ENCODE assay signal across 17 mouse cellular contexts in the genomic region with DNA sequence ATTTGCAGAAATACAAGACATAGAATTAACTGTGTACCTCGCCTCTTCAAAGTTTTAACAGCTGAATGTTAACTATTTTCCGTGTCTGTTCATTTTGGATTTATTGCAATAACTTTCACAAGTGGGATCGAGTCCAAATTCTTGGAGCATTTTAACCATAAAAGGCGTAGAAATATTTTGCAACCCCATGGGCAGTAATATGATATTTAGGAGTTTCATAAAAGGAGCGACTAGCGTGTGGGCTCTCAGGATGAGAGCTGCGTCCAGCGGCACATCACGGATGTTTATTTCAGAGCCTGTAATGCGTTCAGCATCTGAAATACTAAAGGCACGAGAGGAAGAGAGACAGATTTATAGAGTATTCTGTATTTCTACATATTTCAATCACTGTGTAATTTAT. TPM values are rescaled to one million over a fixed set of nuclear protein-coding genes. Genes with fewer than 3 reads are reported as not detected.
DNase-seq lines count a peak whose midpoint lies in the region; ATAC-seq and TF ChIP-seq lines count a peak whose summit lies in the region.
"Had no signal": no experiment of that assay in that cellular context is flagged by ENCODE, and none has a peak within 500 bp of the region (broad histone marks: within the 10 kb centered on the region; RNA-seq: fewer than 3 reads in every experiment).

No protein-coding gene starts in this region.

- no peak overlapping the region for H3K4me2 ChIP-seq in kidney, embryonic 16.5 days (replicated peaks; ENCODE audit: low read depth, low read length)
- H3K4me2 ChIP-seq in kidney, embryonic 14.5 days (replicated peaks; ENCODE audit: low read depth, low read length) = no peak overlapping the region
- peak overlapping the region; percentile 44 for H3K4me2 ChIP-seq in myocyte (ENCODE audit: low read depth)
- no peak overlapping the region for H3K4me2 ChIP-seq in hindbrain, postnatal 0 days (ENCODE audit: low read depth, low read length)
- H3K4me2 ChIP-seq in forebrain, embryonic 11.5 days (ENCODE audit: low read depth, low read length, severe bottlenecking) = no peak overlapping the region
- H3K4me2 ChIP-seq: liver, embryonic 12.5 days; midbrain, embryonic 15.5 days; neural tube, embryonic 12.5 days had no signal

- intact Hi-C loops in gastrocnemius, postnatal 36 days (cut with DNase I) = no loop called here

- no peaks in the 10 kb centered on the region for H3K27me3 ChIP-seq in kidney, embryonic 16.5 days (ENCODE audit: insufficient read depth, low read length)
- H3K27me3 ChIP-seq in kidney, embryonic 14.5 days (ENCODE audit: control insufficient read depth, insufficient read depth, low read length) = no peaks in the 10 kb centered on the region
- H3K27me3 ChIP-seq in myocyte (ENCODE audit: control insufficient read depth, insufficient read depth, insufficient read length) = no peaks in the 10 kb centered on the region
- no peaks in the 10 kb centered on the region for H3K27me3 ChIP-seq in hindbrain, postnatal 0 days (ENCODE audit: insufficient read depth, low read length)
- H3K27me3 ChIP-seq in forebrain, embryonic 11.5 days (ENCODE audit: control insufficient read depth, insufficient read depth, low read length) = no peaks in the 10 kb centered on the region
- H3K27me3 ChIP-seq: liver, embryonic 12.5 days; midbrain, embryonic 15.5 days; neural tube, embryonic 12.5 days had no signal

- H3K9ac ChIP-seq in kidney, embryonic 16.5 days (replicated peaks; ENCODE audit: low read length) = no peak overlapping the region
- no peak overlapping the region for H3K9ac ChIP-seq in kidney, embryonic 14.5 days (ENCODE audit: low read depth, low read length)
- H3K9ac ChIP-seq in hindbrain, postnatal 0 days (replicated peaks; ENCODE audit: low read length) = no peak overlapping the region
- H3K9ac ChIP-seq in forebrain, embryonic 11.5 days (ENCODE audit: low read length) = no peak overlapping the region
- H3K9ac ChIP-seq: liver, embryonic 12.5 days; midbrain, embryonic 15.5 days; neural tube, embryonic 12.5 days had no signal

- no peak for ATAC-seq in kidney, embryonic 16.5 days (ENCODE audit: low FRiP score, low TSS enrichment)
- no peak for ATAC-seq in kidney, embryonic 14.5 days (ENCODE audit: low FRiP score, low TSS enrichment)
- ATAC-seq in hindbrain, postnatal 0 days = no peak
- ATAC-seq in forebrain, embryonic 11.5 days (replicated peaks; ENCODE audit: low FRiP score) = no peak
- ATAC-seq: forebrain, embryonic 16.5 days; hindbrain, embryonic 16.5 days; liver, embryonic 12.5 days; midbrain, embryonic 15.5 days had no signal

- H3K9me3 ChIP-seq in kidney, embryonic 16.5 days (ENCODE audit: low read length) = no peaks in the 10 kb centered on the region
- H3K9me3 ChIP-seq in kidney, embryonic 14.5 days (ENCODE audit: control insufficient read depth, low read length) = no peaks in the 10 kb centered on the region
- no peaks in the 10 kb centered on the region for H3K9me3 ChIP-seq in hindbrain, postnatal 0 days (ENCODE audit: low read length)
- H3K9me3 ChIP-seq in forebrain, embryonic 11.5 days (ENCODE audit: control insufficient read depth, low read length) = no peaks in the 10 kb centered on the region
- H3K9me3 ChIP-seq: liver, embryonic 12.5 days; midbrain, embryonic 15.5 days; neural tube, embryonic 12.5 days had no signal

- H3K79me2 ChIP-seq in myocyte (ENCODE audit: control insufficient read depth, insufficient read depth) = no peaks in the 10 kb centered on the region

- WGBS in kidney, embryonic 16.5 days = 51% methylated on average over 11 of the region's 11 CpGs
- WGBS in kidney, embryonic 14.5 days = 49% methylated on average over 11 of the region's 11 CpGs
- 81% methylated on average over 11 of the region's 11 CpGs for WGBS in hindbrain, postnatal 0 days
- WGBS in forebrain, embryonic 11.5 days = 88% methylated on average over 11 of the region's 11 CpGs

- peak overlapping the region; percentile 14; the same call in 1 of the 2 replicates for H3K27ac ChIP-seq in kidney, embryonic 16.5 days (ENCODE audit: low read length)
- H3K27ac ChIP-seq in kidney, embryonic 14.5 days (ENCODE audit: low read depth, low read length) = no peak overlapping the region
- no peak overlapping the region for H3K27ac ChIP-seq in hindbrain, postnatal 0 days
- H3K27ac ChIP-seq in forebrain, embryonic 11.5 days (ENCODE audit: low read depth, low read length) = no peak overlapping the region
- H3K27ac ChIP-seq: layer of hippocampus, adult 2 months; liver, embryonic 12.5 days; midbrain, embryonic 15.5 days; neural tube, embryonic 12.5 days had no signal

- no peaks in the 10 kb centered on the region for H3K36me3 ChIP-seq in kidney, embryonic 16.5 days (ENCODE audit: insufficient read depth, low read length)
- H3K36me3 ChIP-seq in kidney, embryonic 14.5 days (ENCODE audit: control insufficient read depth, insufficient read depth, low read length) = no peaks in the 10 kb centered on the region
- H3K36me3 ChIP-seq in myocyte (ENCODE audit: control insufficient read depth, insufficient read depth) = no peaks in the 10 kb centered on the region
- H3K36me3 ChIP-seq in hindbrain, postnatal 0 days (ENCODE audit: insufficient read depth, low read length) = no peaks in the 10 kb centered on the region
- H3K36me3 ChIP-seq in forebrain, embryonic 11.5 days (ENCODE audit: control insufficient read depth, insufficient read depth, low read length) = no peaks in the 10 kb centered on the region
- H3K36me3 ChIP-seq: liver, embryonic 12.5 days; midbrain, embryonic 15.5 days; neural tube, embryonic 12.5 days had no signal

- TF ChIP-seq POLR2A in myocyte (IDR thresholded peaks at IDR 0.05; ENCODE audit: insufficient read length, low read depth) = no peak

- no peak for TF ChIP-seq CTCF in hindbrain, postnatal 0 days (IDR thresholded peaks at IDR 0.05; ENCODE audit: low read depth)

- no peak overlapping the region for H3ac ChIP-seq in myocyte (ENCODE audit: control insufficient read depth, insufficient read length)

- H3K4me3 ChIP-seq in kidney, embryonic 16.5 days (ENCODE audit: low read length) = no peak overlapping the region
- no peak overlapping the region for H3K4me3 ChIP-seq in kidney, embryonic 14.5 days (ENCODE audit: low read length)
- no peak overlapping the region for H3K4me3 ChIP-seq in myocyte
- H3K4me3 ChIP-seq in hindbrain, postnatal 0 days (ENCODE audit: low read length) = no peak overlapping the region
- no peak overlapping the region for H3K4me3 ChIP-seq in forebrain, embryonic 11.5 days (ENCODE audit: low read depth, low read length)
- H3K4me3 ChIP-seq: layer of hippocampus, adult 2 months; liver, embryonic 12.5 days; midbrain, embryonic 15.5 days; neural tube, embryonic 12.5 days had no signal

- peaks cover 12% of the 10 kb centered on the region for H3K4me1 ChIP-seq in kidney, embryonic 16.5 days (ENCODE audit: insufficient read depth, low read length)
- peaks cover 4% of the 10 kb centered on the region; the same call in 1 of the 2 replicates for H3K4me1 ChIP-seq in kidney, embryonic 14.5 days (ENCODE audit: control insufficient read depth, insufficient read depth, low read length)
- no peaks in the 10 kb centered on the region for H3K4me1 ChIP-seq in hindbrain, postnatal 0 days (ENCODE audit: insufficient read depth, low read length)
- no peaks in the 10 kb centered on the region for H3K4me1 ChIP-seq in forebrain, embryonic 11.5 days (replicated peaks; ENCODE audit: control insufficient read depth, insufficient read depth, low read length)
- H3K4me1 ChIP-seq: liver, embryonic 12.5 days; midbrain, embryonic 15.5 days; neural tube, embryonic 12.5 days had no signal

- DNase-seq in NIH3T3 (ENCODE audit: low read depth) = peak; percentile 91
- DNase-seq in fibroblast of lung, adult 2 months (ENCODE audit: low read depth) = peak; percentile 39
- no peak for DNase-seq in hindbrain, postnatal 0 days (ENCODE audit: low spot score)
- no peak for DNase-seq in forebrain, embryonic 11.5 days (ENCODE audit: low spot score)
- no peak for DNase-seq in gastrocnemius, postnatal 36 days
- DNase-seq: heart, postnatal 14 days; right cerebral cortex, postnatal 4 days had no signal

TF ChIP-seq in myocyte, 11 proteins besides CTCF, POLR2A, EP300 and RAD21:
- TF ChIP-seq CEBPB (IDR thresholded peaks at IDR 0.05; ENCODE audit: insufficient read depth, poor library complexity, severe bottlenecking) (peak; percentile 90), TCF12 (IDR thresholded peaks at IDR 0.05; ENCODE audit: insufficient read depth, poor library complexity, severe bottlenecking) (no peak), MYOD1 (IDR thresholded peaks at IDR 0.05; ENCODE audit: control insufficient read depth in 1 of 3, insufficient read length in 2 of 3, low read depth in 2 of 3) (no peak), SRF (IDR thresholded peaks at IDR 0.05; ENCODE audit: control insufficient read depth, insufficient read length, low read depth) (peak; percentile 57), POLR2AphosphoS2 (IDR thresholded peaks at IDR 0.05; ENCODE audit: insufficient read length, low read depth) (no peak), E2F4 (IDR thresholded peaks at IDR 0.05; ENCODE audit: insufficient read depth) (no peak)

RNA-seq across cellular contexts. Expression of a gene that starts 50.1 kb away (rescaled TPM):
- 8.6 and 8.8 TPM in 2 replicates for polyA plus RNA-seq in kidney, embryonic 16.5 days (2015; fragmentation: Nextera tagmentation; extraction: Ambion mirVana)
- 4.1 and 5.2 TPM in 2 replicates for polyA plus RNA-seq in kidney, embryonic 14.5 days (2014; fragmentation: Nextera tagmentation; extraction: Ambion mirVana)
- not detected for polyA plus RNA-seq in myocyte (2012; fragmentation: generic; extraction: Trizol)
- total RNA-seq in hindbrain, postnatal 0 days (2014; rRNA removed) = 0.94 and 4.3 TPM in 2 replicates
- polyA plus RNA-seq in hindbrain, postnatal 0 days (2015; fragmentation: Nextera tagmentation; extraction: Ambion mirVana) = 5.4 and 6.4 TPM in 2 replicates
- 0.28 TPM in 1 of 2 replicates, not detected in the other for polyA plus RNA-seq in forebrain, embryonic 11.5 days (2014; fragmentation: Nextera tagmentation; extraction: Ambion mirVana)
- total RNA-seq in gastrocnemius, postnatal 36 days (2021) = not detected
- total RNA-seq: MEL had no signal

Comparison
In these comparisons a context has a peak if more than half of its experiments do, and no peak if none do; other contexts are left out.
1. DNase-seq: peak in NIH3T3 (single experiment) and fibroblast of lung, adult 2 months (single experiment); none in hindbrain, postnatal 0 days (single experiment), forebrain, embryonic 11.5 days (single experiment) and gastrocnemius, postnatal 36 days (0 of 2).